Mouse (Mus musculus): ENCODE data around the gene Rnf220.

Rnf220 gene

GRCm38 (mm10) chr4:117223001-117223400, 273.9 kb downstream of the Rnf220 start:
- no peak for DNase-seq (ENCODE audit: low spot score)

GRCm38 (mm10) chr4:117221836-117222235, 275.0 kb downstream of the Rnf220 start:
- no peak for DNase-seq (ENCODE audit: low spot score)
